Mouse (Mus musculus): ENCODE measurements around the gene Nmd3. TPM values are rescaled to one million over a fixed set of nuclear protein-coding genes. Genes with fewer than 3 reads are reported as not detected.

Gene Nmd3
- 99.9 TPM for total RNA-seq (2023)

DNA sequence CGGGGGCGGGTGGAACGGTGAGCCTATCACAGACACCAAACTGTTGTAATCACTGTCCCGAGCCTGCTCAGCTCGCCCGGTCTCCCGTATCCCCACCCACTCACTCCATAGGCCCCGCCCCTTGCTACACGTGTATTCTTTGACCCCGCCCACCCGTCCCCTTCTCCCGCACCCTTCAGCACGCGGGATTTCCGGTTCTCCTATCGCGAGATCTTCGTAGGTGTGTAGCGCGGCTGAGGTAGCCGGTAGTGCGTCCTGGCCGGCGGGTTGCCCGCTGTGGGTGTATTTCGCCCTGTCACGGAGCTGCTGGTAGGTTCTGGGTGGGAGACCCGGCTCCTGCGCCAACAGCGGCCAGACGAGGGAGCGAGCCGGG, at the start of gene Nmd3:
Nmd3 (plus strand) TSS at position 172 of the 373 bp plus-strand sequence.

Other genes starting within 250 kb of the Nmd3 start
- gene B3galnt1, start 123.0 kb upstream of the Nmd3 start, total RNA-seq (2023), result 0.24 TPM
- gene Sptssb, start 138.0 kb downstream of the Nmd3 start, total RNA-seq (2023), result not detected